Mouse (Mus musculus): ENCODE measurements around the gene Rccd1. TPM values are rescaled to one million over a fixed set of nuclear protein-coding genes. Genes with fewer than 3 reads are reported as not detected.

Rccd1 gene
- 10 to 100 TPM; 15.7 to 20.8 TPM for total RNA-seq (2021)

DNA sequence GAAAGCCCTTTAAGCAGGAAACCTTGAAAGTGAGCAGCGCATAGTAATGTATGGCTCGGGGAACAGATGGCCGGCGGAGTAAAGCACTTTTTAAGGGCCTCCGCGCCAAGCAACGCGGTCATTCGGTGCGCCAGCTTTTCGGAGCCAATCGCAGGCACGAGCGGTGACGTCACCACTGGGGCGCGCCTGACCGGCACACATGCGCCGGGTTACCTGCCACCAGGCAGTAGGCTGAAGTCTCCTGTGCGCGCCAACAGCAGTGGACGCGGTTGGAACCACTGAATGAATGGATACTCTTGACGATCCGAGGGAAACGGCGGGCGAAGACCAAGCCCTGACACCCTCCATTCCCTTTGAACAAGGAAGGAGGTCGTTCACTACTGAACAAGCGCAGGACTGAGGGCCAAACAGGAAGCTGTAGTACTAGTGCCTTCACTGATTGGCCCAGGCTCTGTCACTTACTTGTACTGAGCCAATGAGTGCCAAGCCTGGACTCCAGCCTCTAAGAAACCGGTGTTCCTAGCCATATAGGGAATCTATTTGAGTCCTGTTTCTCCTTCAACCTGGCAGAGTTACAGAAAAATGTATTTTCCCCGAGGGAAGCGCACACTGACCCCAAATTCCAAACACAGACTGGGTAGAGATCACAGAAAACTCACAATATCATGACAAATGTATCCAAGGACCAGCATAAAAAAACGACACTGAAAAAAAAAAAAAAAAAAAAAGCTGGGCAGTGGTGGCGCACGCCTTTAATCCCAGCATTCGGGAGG is at the start of gene Rccd1:
TSS of gene Rccd1 (minus strand) at position 412 of the 773 bp plus-strand sequence.
- DNase-seq (ENCODE audit: extremely low spot score in 1 of 2, low spot score in 2 of 2), result peak; percentile 95 to 97
- intact Hi-C loops (cut with DNase I), result no loop called here

DNA sequence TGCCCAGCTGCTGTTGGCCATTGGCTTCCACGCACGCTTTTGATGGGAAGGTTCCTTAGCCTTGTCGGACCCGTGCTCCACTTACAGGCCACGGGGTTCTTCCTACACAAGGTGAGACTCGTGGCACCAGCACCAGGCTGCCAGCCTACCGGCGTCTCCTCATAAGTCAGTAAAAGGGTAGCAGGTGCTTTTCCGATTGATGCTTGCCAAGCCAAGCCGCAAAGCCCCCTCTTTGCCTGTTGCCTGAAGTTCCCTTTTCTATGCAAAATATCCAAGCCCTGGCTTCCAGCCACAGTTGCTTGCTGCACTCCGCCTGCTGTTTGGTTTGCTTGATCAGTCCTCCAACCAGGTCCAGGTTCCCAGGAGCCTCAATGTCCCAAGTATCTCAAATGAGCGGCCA is 49.6 kb upstream of the Rccd1 start:
- DNase-seq (ENCODE audit: extremely low spot score in 1 of 2, low spot score in 2 of 2), result peak in 1 of 2 experiments; percentile 48
- intact Hi-C loops (cut with DNase I), result no loop called here

DNA sequence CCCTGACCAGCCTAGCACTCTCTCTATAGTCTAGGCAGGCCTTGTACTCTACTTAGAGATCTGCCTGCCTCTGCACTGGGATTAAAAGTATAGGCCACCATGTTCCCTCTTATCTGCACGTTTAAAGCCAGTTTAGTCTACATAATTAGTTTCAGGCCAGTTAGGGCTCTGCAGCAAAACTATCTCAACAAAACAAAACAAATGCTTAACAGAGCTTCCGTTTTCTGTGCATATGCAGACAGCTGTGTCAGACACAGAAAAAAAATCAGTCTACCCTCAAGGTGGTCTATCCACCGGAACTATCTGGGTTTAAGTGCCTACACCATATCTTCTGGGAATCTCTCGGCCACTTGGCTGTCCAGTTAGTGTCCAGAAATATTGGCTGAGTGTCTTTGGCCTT is 49.1 kb upstream of the Rccd1 start:
- DNase-seq (ENCODE audit: extremely low spot score in 1 of 2, low spot score in 2 of 2), result no peak
- intact Hi-C loops (cut with DNase I), result no loop called here

DNA sequence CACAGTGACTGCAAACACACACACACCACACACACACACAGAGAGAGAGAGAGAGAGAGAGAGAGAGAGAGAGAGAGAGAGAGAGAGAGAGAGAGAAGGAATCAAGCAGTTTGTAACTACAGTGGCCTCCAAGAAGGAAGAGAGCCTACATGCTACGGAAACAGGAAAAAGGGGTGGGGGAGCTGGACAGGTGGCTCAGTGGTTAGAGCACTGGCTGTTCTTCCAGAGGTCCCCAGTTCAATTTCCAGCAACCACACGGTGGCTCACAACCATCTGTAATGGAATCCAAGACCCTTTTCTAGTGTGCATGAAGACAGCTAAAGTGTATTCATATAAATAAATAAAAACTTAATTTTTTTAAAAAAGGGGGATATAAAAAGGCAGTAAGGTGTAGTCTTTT is 48.4 kb upstream of the Rccd1 start:
- no peak for DNase-seq (ENCODE audit: extremely low spot score in 1 of 2, low spot score in 2 of 2)
- intact Hi-C loops (cut with DNase I), result no loop called here

- intact Hi-C loops (cut with DNase I), result no loop called here
Observed at GRCm38 (mm10) chr7:80372166-80372565, 47.9 kb upstream of the Rccd1 start.

GRCm38 (mm10) chr7:80371041-80371751 is 46.9 kb upstream of the Rccd1 start, which contains the start of gene Man2a2:
Gene Man2a2, minus strand, starts transcription at chr7:80371375.
- intact Hi-C loops (cut with DNase I), result no loop called here
- peak; percentile 58 to 87 for DNase-seq (ENCODE audit: extremely low spot score in 1 of 2, low spot score in 2 of 2)

More at GRCm38 (mm10) chr7:80372166-80372565, 47.9 kb upstream of the Rccd1 start:
- DNase-seq (ENCODE audit: extremely low spot score in 1 of 2, low spot score in 2 of 2), result no peak

- peak; percentile 63 to 89 for DNase-seq (ENCODE audit: extremely low spot score in 1 of 2, low spot score in 2 of 2)
- intact Hi-C loops (cut with DNase I), result no loop called here
Observed at GRCm38 (mm10) chr7:80370649-80371040, 46.4 kb upstream of the Rccd1 start.

DNA sequence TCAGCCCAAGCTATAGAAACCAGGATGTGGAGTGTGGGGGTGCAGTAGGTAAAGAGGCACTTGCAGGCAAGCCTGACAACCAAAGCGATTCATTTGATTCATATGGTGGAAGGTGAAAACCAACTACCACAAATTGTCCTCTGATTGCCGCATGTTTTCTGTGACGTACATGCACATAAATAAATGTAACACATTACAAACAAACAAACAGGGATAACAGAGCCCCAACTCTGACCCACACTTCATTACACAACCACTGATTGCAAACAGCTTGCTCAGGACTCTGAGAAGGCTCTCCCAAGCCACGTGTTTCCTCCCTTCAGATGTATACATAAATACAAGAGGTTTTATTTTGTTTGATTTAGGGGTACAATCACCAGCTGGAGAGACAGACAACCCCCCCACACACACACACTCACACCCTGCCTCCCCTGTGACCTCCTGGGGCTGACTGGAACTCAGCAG is 45.7 kb upstream of the Rccd1 start:
- intact Hi-C loops (cut with DNase I), result no loop called here
- DNase-seq (ENCODE audit: extremely low spot score in 1 of 2, low spot score in 2 of 2), result no peak

DNA sequence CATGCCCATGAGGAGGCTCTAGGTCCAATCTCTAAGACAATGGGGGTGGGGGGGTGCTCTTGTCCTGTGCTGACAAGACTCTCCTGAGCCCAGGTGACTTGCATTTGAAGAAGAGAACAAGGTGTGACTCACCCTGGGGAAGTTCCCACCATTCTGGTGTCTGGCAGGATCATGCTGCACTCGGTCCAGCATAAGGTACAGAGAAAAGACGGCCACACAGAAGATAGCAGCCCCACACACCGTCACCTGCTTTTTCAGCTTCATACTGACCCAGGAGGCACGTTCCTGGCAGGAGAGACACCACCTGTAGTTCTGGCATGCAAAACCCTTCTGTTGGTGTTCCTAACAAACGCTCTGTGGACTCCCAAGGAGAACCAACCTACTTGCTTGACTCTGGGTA is 45.2 kb upstream of the Rccd1 start:
- intact Hi-C loops (cut with DNase I), result no loop called here
- DNase-seq (ENCODE audit: extremely low spot score in 1 of 2, low spot score in 2 of 2), result no peak

GRCm38 (mm10) chr7:80368635-80369421 is 44.6 kb upstream of the Rccd1 start:
- intact Hi-C loops (cut with DNase I), result no loop called here
- DNase-seq (ENCODE audit: extremely low spot score in 1 of 2, low spot score in 2 of 2), result no peak

DNA sequence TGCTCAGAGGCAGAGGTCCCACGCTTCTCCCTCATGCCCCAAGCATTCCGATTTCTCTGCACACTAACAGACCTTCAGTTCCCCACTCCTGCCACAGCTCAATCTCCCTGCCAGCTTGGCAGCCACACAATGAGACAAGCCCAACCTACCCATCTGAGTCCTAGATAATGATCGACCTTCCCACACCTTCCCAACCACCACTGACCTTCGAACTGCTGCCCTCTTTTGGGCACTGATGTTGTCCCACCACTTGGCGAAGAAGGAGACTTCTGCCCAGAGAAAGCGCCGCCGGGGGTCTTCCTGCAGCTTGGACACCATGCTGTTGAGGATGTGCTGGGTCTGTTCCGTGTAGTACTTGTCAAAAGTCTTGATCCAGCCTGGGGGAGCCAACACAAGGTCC is 43.8 kb upstream of the Rccd1 start:
- DNase-seq (ENCODE audit: extremely low spot score in 1 of 2, low spot score in 2 of 2), result no peak
- intact Hi-C loops (cut with DNase I), result no loop called here

- no peak for DNase-seq (ENCODE audit: extremely low spot score in 1 of 2, low spot score in 2 of 2)
- intact Hi-C loops (cut with DNase I), result no loop called here
Observed at GRCm38 (mm10) chr7:80367232-80367631, 43.0 kb upstream of the Rccd1 start.

DNA sequence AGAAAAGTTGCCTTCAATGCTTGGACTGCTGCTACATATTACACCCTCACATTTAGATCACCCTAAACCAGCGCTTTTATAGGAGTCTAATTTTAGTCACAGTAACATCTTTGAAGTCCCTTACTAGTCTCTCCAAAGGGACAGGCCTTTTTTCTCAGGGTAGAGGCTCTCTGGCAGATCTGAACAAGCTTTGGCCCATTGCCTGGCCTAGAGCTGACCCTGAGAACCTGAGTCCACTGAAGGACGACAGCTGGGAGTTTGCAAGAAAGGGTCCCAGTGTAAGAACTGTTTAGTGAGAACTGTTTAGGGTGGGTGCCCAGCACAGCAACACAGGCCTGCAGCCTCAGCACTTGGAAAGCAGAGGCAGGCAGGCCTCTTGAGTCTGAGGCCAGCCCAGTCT is 41.5 kb upstream of the Rccd1 start:
- intact Hi-C loops (cut with DNase I), result no loop called here

GRCm38 (mm10) chr7:80360435-80360834 is 36.2 kb upstream of the Rccd1 start:
- no peak for DNase-seq (ENCODE audit: extremely low spot score in 1 of 2, low spot score in 2 of 2)
- intact Hi-C loops (cut with DNase I), result no loop called here

More for the DNA sequence above, 41.5 kb upstream of the Rccd1 start:
- no peak for DNase-seq (ENCODE audit: extremely low spot score in 1 of 2, low spot score in 2 of 2)

DNA sequence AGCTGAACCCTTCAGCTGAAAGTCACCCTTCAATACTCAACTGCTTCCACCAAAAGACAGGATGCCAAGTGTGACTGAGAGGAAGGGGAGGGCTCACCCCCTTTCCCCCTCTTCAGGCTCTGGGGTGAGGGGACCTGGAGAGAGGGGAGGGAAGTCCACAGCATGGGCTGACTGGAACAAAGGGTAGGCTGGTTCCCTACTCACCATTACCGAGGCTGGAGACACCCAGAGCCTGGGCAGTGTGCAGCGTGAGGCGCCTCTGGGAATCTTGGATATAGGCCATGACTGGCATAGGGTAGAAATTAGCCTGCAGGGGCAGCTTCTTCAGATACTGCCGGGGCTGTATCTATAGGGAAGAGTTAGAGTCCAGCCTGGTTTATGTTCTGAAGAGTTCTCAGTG is 33.8 kb upstream of the Rccd1 start:
- no peak for DNase-seq (ENCODE audit: extremely low spot score in 1 of 2, low spot score in 2 of 2)
- intact Hi-C loops (cut with DNase I), result no loop called here

DNA sequence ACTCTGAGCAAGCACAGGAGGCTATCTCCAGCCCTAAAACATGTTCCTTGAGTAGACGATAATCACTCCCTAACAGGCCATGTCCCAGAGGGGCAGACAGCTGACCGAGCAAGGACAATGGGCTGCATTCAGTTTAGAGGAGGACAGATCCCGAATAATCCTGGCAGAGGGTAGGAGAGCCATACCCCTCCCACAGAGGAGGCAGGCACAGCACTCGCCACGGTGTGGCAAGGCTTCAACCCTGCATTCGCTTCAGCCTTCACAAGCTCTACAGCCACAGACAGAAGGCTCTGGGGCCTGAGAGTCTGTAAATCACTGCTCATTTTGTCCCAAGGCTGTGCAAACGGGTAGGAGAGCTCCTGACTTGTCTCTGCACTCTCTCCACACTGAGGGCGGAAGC is 32.9 kb upstream of the Rccd1 start:
- intact Hi-C loops (cut with DNase I), result no loop called here
- DNase-seq (ENCODE audit: extremely low spot score in 1 of 2, low spot score in 2 of 2), result no peak

GRCm38 (mm10) chr7:80356351-80356750 is 32.1 kb upstream of the Rccd1 start:
- intact Hi-C loops (cut with DNase I), result no loop called here
- no peak for DNase-seq (ENCODE audit: extremely low spot score in 1 of 2, low spot score in 2 of 2)

GRCm38 (mm10) chr7:80352920-80353319 is 28.7 kb upstream of the Rccd1 start:
- intact Hi-C loops (cut with DNase I), result no loop called here
- no peak for DNase-seq (ENCODE audit: extremely low spot score in 1 of 2, low spot score in 2 of 2)

- intact Hi-C loops (cut with DNase I), result no loop called here
- no peak for DNase-seq (ENCODE audit: extremely low spot score in 1 of 2, low spot score in 2 of 2)
Observed at GRCm38 (mm10) chr7:80350808-80351207, 26.6 kb upstream of the Rccd1 start.
